Mouse (Mus musculus) intestine, postnatal 0 days (tissue): ENCODE results near the gene Zp3r. TPM values are rescaled to one million over a fixed set of nuclear protein-coding genes. Genes with fewer than 3 reads are reported as not detected.

Experiments used
- ATAC-seq: fragments of 200-750 bp; cut with Nextera tagmentation; 2 replicates; pipeline ENCODE4 v1.8.0; 2017; ENCODE audit warnings: mild to moderate bottlenecking, moderate TSS enrichment, moderate library complexity
- H3K27ac ChIP-seq: fragments of 300-500 bp; sonication (generic); 2 replicates; pipeline ENCODE4 v1.5.1; 2014; ENCODE audit warnings: mild to moderate bottlenecking, low read depth, low read length, moderate library complexity
- H3K27me3 ChIP-seq: fragments of 300-500 bp; sonication (generic); replicated peaks from 2 replicates; pipeline ENCODE4 v1.6.1; 2014; ENCODE audit warnings: low read length, mixed read lengths; ENCODE audit not compliant: control insufficient read depth, insufficient read depth
- H3K36me3 ChIP-seq: fragments of 300-500 bp; sonication (generic); 2 replicates; pipeline ENCODE4 v1.6.1; 2014; ENCODE audit warnings: mild to moderate bottlenecking, moderate library complexity; ENCODE audit not compliant: control insufficient read depth, insufficient read depth
- H3K4me1 ChIP-seq: fragments of 300-500 bp; sonication (generic); replicated peaks from 2 replicates; pipeline ENCODE4 v1.6.1; 2014; ENCODE audit warnings: antibody characterized with exemption, low read length, mixed read lengths; ENCODE audit not compliant: control insufficient read depth, insufficient read depth
- H3K4me2 ChIP-seq: fragments of 300-500 bp; sonication (generic); replicated peaks from 2 replicates; pipeline ENCODE4 v1.6.1; 2014; ENCODE audit warnings: low read depth, mild to moderate bottlenecking, moderate library complexity
- H3K4me3 ChIP-seq: fragments of 300-500 bp; sonication (generic); 2 replicates; pipeline ENCODE4 v1.5.1; 2014; ENCODE audit warnings: low read depth, low read length
- H3K9ac ChIP-seq: fragments of 300-500 bp; sonication (generic); 2 replicates; pipeline ENCODE4 v1.6.1; 2014; ENCODE audit warnings: mild to moderate bottlenecking, low read depth, low read length
- H3K9me3 ChIP-seq: fragments of 300-500 bp; sonication (generic); 2 replicates; pipeline ENCODE4 v1.6.1; 2016; ENCODE audit warnings: mixed run types; ENCODE audit not compliant: control insufficient read depth
- CTCF ChIP-seq: sonication (generic); IDR thresholded peaks from 2 replicates; pipeline ENCODE4 v1.5.1; 2016; ENCODE audit warnings: low read depth, mild to moderate bottlenecking, control low read depth, antibody characterized with exemption, moderate library complexity
- WGBS: fragments of 180-500 bp; shearing (Covaris S2); extraction: QIAGEN DNeasy Blood & Tissue Kit; methylation state at CpG from one replicate; pipeline ENCODE4 v1.1.7; 2014; 5-methylcytosine and 5-hydroxymethylcytosine counted together
- polyA plus RNA-seq: library from polyadenylated mRNA; unstranded; fragments of >200 nt; fragmentation: Nextera tagmentation; extraction: Ambion mirVana; gene quantifications from 2 replicates; pipeline ENCODE4 v1.2.1, GENCODE M21; 2015

Zp3r gene
- polyA plus RNA-seq, 1 experiment from 2014 or later = 0.08 TPM

DNA sequence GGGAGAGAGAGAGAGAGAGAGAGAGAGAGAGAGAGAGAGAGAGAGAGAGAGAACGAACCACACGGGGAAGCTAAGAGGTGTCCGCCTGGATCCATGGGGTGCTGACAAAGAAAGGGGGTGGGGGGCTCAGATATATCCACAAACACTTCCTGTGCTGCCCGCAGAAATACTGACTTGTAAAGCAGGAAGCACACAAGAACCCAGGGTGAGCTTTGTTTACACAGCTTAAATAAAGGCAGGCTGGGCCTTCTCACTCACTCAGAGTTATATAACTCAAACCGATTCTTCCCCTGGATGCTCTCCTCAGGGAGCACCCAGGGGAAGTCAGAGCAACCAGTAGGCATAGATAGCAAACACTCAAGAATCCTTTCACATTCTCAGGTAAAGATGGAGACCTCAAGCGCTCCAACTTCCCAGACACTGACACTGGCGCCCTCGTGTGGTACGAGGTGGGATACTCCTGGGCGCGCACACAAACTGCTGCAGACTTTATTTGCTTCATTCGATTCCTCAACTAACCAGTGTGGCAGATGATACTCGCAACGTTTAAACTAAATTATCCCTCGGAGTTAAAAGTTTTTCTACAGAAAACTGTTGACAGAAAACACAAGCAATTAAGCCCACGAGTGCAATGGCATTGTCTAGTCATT, 4.5 kb upstream of the Zp3r start:
- no peak overlapping the region for H3K4me3 ChIP-seq

DNA sequence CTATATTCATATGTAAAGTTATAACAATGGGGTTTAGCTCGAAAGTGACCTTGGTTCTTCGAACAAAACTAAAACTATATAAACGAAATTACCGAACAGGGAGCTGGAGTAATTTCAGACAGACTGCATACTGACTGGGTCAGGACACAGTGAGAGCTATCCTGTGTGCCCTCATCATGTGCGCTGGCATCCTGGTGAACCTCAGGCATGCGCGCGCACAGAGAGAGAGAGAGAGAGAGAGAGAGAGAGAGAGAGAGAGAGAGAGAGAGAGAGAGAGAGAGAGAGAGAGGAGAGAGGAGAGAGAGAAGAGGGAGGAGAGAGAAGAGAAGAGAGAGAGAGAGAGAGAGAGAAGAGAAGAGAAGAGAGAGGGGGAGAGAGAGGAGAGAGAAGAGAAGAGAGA, 3.9 kb upstream of the Zp3r start:
- Histone ChIP-seq H3K4me2 (no peak overlapping the region), H3K4me3 (no peak overlapping the region), H3K9ac (no peak overlapping the region), H3K9me3 (no peaks in the 10 kb centered on the region), H3K27me3 (no peaks in the 10 kb centered on the region), H3K4me1 (no peaks in the 10 kb centered on the region), H3K27ac (no peak overlapping the region), H3K36me3 (no peaks in the 10 kb centered on the region)
- no peak for TF ChIP-seq CTCF
- WGBS = 86% methylated on average over 8 of the region's 8 CpGs
- no peak for ATAC-seq

More for the DNA sequence above, 4.5 kb upstream of the Zp3r start:
- no peaks in the 10 kb centered on the region for H3K36me3 ChIP-seq
- no peak overlapping the region for H3K9ac ChIP-seq
- no peak overlapping the region for H3K27ac ChIP-seq
- peak overlapping the region; percentile 37; the same call in 1 of the 2 replicates for H3K4me2 ChIP-seq
- H3K4me1 ChIP-seq = no peaks in the 10 kb centered on the region
- peak; percentile 91 for TF ChIP-seq CTCF
- 26% methylated on average over 16 of the region's 16 CpGs for WGBS
- ATAC-seq = peak; percentile 47; the same call in 1 of the 2 replicates
- H3K9me3 ChIP-seq = no peaks in the 10 kb centered on the region
- no peaks in the 10 kb centered on the region for H3K27me3 ChIP-seq

DNA sequence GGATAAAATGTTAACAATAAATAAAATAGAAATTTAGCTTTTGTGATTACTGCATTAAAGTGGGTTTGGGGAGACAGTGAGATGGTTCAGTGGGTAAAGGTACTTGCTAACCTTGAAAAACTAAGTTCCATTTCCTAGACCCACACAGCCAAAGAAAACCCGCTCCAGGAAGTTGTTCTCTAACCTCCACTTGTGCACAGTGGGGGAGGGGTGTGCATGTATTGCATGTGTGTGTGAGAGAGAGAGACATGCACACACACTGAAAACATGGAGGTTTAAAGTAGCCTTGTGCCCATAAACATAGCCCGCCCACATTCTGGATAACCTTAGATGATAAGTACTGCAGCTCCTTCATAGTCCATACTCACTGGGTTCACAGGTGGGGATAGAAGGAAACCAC, 33.1 kb downstream of the Zp3r start:
- Histone ChIP-seq H3K36me3 (no peaks in the 10 kb centered on the region), H3K9ac (no peak overlapping the region), H3K27ac (no peak overlapping the region), H3K27me3 (no peaks in the 10 kb centered on the region), H3K4me1 (no peaks in the 10 kb centered on the region), H3K4me2 (no peak overlapping the region), H3K4me3 (no peak overlapping the region), H3K9me3 (no peaks in the 10 kb centered on the region)
- no peak for TF ChIP-seq CTCF
- ATAC-seq = no peak
- WGBS = 85% methylated on average over 2 of the region's 2 CpGs

DNA sequence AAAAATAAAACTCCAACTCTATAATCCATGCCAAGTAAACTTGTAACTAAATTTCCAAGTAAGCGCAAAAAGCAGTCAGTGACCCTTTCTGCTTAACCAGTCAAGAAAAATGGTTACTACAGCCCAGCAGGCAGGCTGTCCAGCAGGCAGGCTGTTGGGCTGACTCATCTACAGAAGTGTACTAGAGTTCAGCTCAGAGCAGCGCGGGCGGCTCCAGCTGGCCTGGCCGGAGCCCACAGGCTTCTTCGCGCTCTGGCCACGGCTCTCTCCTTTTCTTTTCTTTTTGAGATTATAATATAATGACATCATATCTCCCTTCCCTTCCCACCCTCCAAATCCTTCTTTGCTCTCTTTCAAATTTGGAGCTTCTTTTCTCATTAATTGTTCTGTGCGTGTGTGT, 40.8 kb downstream of the Zp3r start:
- no peak overlapping the region for H3K9ac ChIP-seq
- ATAC-seq = no peak
- H3K27ac ChIP-seq = no peak overlapping the region
- 59% methylated on average over 9 of the region's 9 CpGs for WGBS
- no peaks in the 10 kb centered on the region for H3K27me3 ChIP-seq
- no peaks in the 10 kb centered on the region for H3K36me3 ChIP-seq
- H3K4me1 ChIP-seq = no peaks in the 10 kb centered on the region
- no peak overlapping the region for H3K4me3 ChIP-seq
- TF ChIP-seq CTCF = no peak
- no peak overlapping the region for H3K4me2 ChIP-seq
- H3K9me3 ChIP-seq = no peaks in the 10 kb centered on the region

DNA sequence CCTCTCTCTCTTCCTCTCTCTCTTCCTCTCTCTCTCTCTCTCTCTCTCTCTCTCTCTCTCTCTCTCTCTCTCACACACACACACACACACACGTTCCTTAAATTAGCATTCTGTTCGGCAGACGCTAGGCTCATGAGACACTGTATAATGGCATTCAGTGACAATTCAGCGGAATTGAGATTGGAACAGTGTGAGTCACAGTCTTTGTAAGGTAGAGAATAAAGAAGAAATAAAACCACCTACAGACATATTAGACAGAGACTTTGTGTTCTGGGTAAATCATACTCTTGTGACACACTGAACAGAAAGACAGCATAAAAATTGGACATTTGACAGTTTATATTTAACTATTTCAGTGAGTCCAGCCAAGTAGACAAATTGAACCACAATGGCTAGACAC, 53.0 kb downstream of the Zp3r start:
- H3K4me1 ChIP-seq = no peaks in the 10 kb centered on the region
- ATAC-seq = no peak
- H3K9ac ChIP-seq = no peak overlapping the region
- no peaks in the 10 kb centered on the region for H3K36me3 ChIP-seq
- no peak overlapping the region for H3K4me2 ChIP-seq
- WGBS = 68% methylated on average over 4 of the region's 4 CpGs
- H3K27ac ChIP-seq = no peak overlapping the region
- H3K4me3 ChIP-seq = no peak overlapping the region
- no peaks in the 10 kb centered on the region for H3K9me3 ChIP-seq
- H3K27me3 ChIP-seq = no peaks in the 10 kb centered on the region
- TF ChIP-seq CTCF = no peak

DNA sequence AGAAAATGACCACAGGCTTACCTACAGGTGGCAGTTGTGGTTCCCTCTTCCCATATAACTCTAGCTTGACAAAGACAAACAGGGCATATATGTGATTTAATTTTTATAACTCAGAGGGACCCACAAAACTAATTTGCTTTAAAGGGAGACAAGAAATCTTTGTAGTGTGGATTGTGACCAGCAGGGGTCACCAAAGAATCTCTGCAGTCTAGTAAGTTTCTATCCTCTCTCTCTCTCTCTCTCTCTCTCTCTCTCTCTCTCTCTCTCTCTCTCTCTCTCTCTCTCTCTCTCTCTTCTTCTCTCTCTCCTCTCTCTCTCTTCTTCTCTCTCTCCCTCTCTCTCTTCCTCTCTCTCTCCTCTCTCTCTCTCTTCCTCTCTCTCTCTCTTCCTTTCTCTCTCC, 53.5 kb downstream of the Zp3r start:
- no peak overlapping the region for H3K9ac ChIP-seq
- no peak overlapping the region for H3K27ac ChIP-seq
- H3K9me3 ChIP-seq = no peaks in the 10 kb centered on the region
- no peaks in the 10 kb centered on the region for H3K4me1 ChIP-seq
- ATAC-seq = no peak
- H3K4me2 ChIP-seq = no peak overlapping the region
- H3K36me3 ChIP-seq = no peaks in the 10 kb centered on the region
- H3K27me3 ChIP-seq = no peaks in the 10 kb centered on the region
- TF ChIP-seq CTCF = peak; percentile 72
- H3K4me3 ChIP-seq = no peak overlapping the region
